Mouse (Mus musculus) adrenal gland, adult 18-20 months (tissue): Measurements from ENCODE around the gene Rasgef1b. TPM values are rescaled to one million over a fixed set of nuclear protein-coding genes. Genes with fewer than 3 reads are reported as not detected.

ENCODE experiments used
- DNase-seq, 2 experiments: peaks; one replicate each; pipeline ENCODE4 v3.0.0; 2021 to 2022; ENCODE audit warnings: low spot score in 2 of 2
- total RNA-seq, 2 experiments: library from RNA; stranded (reverse); gene quantifications; 1 replicate in 1 of 2; 2 replicates in 1 of 2; pipeline ENCODE4 v1.2.3; 2021

Rasgef1b gene
- total RNA-seq, 2 experiments from 2014 or later = 10.4 to 13.3 TPM

DNA sequence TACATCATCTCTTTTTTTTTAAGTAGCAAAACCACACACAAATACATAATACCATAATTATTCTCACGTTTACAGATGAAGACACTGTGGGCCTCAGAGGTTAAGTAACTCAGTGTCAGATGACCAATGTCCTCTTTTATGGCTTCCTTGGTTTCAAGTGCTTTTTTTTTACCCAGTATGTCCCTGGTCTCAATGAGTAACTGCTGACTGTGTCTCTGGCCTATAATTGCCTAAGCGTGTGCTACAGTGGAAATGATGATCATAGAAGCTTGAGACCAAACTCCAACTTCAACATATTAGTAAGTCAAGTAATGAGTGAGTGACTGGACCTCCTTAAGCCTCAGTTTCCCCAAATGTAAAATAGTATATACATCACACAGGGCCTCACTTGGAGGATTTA is 347.2 kb downstream of the Rasgef1b start:
- DNase-seq = no peak

DNA sequence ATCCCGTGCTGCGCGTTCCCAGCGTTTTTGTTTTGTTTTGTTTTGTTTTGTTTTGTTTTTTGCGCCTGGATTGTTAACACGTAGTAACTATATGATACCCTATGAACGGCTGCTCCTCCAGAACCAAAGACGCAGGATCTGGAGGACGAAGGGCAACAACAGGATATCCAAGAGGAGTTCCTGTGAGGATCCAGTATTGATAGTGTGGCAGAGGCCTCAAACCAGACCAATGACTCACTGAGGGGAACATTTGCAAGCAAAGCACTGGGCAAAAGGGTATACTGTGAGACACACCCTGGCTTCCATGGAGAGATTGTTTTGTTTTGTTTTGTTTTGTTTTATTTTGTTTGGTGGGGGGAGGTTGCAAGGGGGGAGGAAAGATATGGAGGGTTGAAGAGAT is 348.0 kb downstream of the Rasgef1b start:
- no peak for DNase-seq

DNA sequence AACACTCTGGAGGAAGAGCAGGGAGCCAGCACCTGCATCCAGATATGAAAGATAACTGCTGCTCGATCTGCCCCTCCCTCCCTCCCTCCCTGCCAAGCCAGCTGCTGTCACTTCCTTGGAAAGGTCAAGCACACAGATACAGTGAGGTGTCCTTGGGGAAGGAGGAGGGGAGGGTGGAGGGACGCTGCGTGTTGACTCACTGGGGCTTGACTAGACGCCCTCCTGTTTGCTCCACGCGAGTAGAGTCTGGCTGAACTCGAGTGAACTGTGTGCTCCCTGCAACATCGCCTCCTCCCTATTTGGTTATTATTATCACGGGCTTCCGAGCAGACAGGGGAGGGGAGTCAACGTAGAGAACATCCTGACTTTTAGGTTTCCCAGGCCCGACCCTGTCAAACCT is 348.7 kb downstream of the Rasgef1b start:
- DNase-seq = peak in 1 of 2 experiments; percentile 55

DNA sequence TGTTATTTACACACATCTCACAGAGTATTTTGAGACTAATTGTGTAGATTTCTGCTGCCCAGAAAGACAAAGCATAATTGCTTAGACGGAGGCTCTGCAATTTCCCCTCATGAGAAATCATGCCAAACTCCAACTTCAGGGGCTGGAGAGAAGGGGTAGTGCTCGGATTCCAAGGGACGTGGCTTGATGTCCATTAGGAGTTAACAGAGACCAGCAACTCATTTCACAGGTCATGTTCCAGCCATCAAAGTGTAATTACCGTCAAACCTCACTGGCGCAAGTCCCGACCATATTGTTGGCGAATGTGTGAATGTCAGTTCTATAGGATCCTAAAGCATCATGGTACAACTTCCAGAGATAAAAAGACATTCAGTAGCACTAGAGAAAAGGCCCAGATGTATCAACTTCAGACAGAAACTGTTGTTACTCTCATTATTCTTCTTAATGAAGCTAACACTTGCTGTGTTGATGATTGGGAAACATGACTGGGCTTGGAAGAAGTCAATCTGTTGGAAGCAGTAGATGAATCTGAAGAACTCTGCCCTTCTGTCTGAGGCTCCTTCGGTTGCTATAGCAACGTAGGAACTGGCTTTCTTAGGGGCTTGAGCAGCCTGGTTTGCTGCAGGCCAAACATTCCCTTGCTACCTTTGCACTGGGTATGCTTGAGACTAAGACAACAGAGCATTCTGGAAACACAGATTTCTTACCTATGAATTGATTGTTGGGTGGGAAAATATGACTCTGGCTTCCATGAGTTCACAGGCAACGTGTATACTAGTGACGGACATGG is 350.2 kb downstream of the Rasgef1b start:
- no peak for DNase-seq

DNA sequence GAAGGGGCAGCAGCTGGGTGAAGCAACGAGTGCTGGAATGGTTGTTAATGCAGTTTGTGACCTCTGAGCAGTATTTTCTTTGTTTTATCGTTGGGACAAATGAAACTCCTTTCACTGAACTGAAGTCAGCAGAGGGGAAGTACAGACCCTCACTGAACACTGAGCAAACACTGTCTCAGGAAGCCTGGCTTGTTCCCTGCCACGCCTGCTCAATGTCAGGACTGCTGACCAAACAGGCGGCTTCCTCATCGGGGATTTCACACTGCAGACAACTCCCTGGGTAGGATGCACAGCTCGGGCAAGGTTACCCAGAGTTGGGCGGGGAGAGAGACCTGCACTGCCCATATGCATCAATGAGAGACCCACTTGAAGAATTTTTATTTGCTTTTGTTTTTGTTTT is 353.1 kb downstream of the Rasgef1b start:
- DNase-seq = no peak

DNA sequence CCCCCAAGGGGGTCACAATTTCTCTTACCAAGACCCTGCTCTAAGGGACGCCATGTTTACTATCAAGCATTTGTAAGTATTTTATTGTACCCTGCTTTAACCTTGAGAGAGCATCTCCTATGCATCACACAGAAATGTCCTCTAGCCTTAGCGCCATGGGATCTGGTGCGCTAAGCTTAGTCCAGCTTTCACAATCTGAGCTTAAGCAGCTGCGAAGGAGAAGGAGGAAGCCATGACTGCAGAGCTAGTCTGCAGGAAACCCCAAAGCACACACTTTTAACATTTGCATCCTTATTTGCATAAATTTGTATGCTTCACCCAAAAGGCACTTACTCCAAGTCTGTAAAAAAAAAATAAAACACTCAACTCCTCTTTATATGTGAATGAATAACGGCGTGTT is 354.4 kb downstream of the Rasgef1b start:
- DNase-seq = no peak

DNA sequence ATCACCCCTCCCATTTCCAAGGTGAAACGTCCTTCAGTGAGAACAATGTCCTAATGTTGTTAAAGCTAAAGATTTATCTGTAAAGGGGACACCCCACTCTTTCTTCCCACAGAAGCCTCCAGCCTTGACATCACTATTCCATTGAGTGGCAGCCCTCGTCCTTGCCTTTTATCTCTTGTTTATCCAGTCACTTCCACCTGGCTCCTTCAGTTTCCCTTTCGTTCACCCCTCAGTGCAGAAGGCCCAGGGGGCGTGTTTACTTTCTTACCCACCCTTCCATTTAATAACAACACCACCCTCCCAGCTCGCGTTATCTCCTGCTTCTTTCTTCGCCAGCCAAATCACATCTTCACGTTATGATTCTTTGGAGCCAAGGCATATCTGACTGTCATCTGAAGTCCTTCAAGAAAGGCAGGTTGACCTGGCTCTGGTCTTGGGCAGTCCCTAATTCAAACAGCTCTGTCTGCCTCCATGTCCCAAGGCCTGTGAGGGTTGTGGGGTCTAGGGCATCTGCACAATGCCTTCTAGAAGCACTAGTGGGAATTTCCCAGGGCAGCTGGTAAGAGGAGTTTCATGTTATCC is 355.2 kb downstream of the Rasgef1b start:
- DNase-seq = no peak

DNA sequence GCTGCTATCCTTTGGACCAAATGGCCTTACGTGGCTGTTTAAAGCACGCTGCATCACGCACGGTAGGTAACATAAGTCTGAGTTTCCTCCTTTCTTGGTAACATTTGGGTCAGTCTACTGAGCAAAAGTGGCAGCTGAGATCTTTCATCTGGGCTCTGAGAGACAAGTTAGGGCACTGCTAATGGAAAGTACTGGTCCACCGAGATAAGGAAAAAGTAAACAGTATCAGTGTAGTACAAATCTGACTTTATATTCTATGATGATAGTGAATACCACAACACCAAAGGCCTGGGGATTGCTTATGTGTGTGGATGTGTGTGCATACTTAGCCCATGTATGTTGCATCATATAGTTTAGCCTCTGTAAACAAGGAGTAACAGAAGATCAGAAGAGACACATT is 358.2 kb downstream of the Rasgef1b start:
- DNase-seq = no peak

DNA sequence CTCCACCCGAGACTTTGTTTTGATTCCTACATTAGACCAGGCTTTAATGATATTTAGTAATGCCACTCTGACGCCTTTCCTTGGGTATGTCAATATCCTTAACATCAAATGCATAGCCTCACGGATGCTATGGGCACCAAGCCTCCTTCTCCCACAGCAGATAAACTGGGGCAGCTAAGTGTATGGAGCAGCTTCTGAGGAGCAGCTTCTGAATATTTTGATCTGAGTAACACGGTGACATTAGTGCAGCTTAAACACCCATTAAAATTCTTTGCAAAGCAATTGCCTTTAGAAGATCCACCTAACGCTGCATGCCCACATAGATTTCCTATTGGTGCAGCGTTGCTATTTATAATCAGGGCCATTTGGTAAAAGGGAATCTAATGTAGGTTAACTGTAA is 359.6 kb downstream of the Rasgef1b start:
- no peak for DNase-seq

- no peak for DNase-seq
Measured at GRCm38 (mm10) chr5:99368615-99369014, 360.2 kb downstream of the Rasgef1b start.

GRCm38 (mm10) chr5:99360531-99360930 is 368.3 kb downstream of the Rasgef1b start:
- DNase-seq = no peak

DNA sequence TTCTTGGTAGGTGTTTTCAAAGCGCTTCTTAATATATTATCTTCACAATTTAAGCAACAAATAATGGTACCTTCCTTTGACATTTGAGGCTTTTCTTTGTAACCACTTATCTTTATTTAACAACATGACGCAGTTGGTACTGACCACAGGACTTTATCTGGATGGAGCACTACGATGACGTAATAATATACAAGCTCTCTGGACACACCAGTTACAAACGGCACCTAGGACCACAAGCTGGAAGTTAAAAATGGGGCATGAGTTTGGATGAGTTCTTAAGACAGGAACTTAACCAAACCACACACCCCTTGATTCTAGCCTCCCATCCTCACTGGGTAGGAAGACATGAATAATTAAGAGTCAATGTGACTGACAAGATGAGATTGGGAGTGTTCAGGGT is 369.6 kb downstream of the Rasgef1b start:
- no peak for DNase-seq

DNA sequence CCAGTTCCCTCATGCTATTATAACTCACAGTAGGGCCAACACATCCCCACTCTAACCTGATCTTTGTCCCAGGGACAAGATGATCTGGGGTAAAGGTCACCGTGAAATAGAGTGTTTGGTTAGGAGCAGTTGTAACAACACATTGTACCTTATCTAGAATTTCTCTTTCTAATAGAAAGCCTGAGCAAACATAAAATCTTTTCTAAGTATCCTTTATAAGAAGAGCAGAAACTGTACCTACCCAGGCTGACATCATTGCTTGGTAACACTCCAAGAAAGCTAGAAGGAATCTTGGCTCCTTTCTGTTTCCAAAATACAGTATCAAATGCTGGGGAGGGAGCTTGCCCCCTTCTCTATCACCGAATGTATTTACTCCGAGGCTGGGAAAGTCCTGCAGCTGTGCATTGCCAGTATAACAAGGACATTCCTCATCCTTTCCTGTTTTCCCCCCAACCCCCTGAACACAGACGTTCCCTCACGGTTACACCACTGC is 374.2 kb downstream of the Rasgef1b start:
- no peak for DNase-seq

DNA sequence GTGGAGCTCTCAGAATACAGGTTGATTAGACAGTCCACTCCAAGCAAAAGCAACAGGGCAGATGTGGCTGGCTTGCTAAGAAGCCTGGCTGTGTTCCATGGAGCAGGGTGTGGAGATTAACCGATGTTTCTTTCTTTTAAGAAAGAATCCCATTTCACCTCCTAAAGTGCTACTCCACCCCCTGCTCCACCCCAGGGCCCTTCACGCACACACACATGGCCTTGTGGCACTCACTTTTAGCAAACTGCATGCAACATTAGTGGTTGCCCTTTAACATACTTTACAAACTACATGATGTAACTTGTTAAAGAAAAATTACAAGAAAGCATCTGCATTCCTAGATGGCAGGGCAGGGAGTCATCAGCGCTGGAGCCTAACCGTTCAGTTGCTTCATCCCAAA is 378.8 kb downstream of the Rasgef1b start:
- DNase-seq = no peak

DNA sequence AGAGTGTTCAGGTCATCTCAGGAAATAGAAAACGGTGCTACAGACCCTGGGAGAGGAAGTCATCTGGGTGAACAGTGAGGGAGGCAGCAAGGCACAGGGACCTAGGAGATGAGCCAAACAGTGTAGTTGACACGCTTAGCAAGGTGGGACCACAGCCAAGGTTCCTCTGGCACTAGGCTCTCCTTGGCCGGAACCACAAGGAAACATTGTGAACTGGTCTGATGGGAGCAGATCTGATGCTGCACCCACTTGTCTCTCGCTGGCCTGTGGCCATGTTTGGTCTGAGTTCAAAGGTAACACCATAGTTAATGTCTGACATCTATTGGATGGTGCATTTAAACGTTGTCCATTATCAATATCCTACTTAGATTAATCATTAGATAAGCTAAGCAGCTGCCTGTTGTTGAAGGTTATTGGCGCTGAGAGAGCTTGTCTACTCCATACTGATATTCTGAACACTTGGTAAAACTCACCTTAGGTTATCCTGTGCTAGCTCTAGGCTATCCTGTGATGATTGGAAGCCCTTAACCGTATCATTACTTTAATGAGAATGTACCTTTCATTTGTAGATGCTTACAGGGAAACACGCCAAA is 380.5 kb downstream of the Rasgef1b start:
- peak in 1 of 2 experiments; percentile 49 for DNase-seq

DNA sequence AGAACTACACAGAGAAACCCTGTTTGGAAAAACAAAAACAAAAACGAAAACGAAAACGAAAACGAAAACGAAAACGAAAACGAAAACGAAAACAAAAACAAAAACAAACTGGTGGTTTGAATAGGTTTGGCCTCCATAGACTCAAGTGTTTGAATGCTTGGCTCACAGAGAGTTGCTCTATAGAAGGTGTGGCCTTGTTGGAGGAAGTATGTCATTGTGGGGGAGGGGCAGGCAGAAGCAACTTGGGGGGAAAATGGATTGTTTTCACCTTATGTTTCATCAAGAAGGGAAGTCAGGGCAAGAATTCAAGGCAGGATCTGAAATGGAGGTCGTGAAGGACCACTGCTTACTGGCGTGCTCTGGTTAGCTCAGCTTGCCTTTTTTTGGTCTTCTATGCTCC is 386.3 kb downstream of the Rasgef1b start:
- DNase-seq = no peak

- DNase-seq = no peak
Measured at GRCm38 (mm10) chr5:99340311-99340989, 388.4 kb downstream of the Rasgef1b start.

DNA sequence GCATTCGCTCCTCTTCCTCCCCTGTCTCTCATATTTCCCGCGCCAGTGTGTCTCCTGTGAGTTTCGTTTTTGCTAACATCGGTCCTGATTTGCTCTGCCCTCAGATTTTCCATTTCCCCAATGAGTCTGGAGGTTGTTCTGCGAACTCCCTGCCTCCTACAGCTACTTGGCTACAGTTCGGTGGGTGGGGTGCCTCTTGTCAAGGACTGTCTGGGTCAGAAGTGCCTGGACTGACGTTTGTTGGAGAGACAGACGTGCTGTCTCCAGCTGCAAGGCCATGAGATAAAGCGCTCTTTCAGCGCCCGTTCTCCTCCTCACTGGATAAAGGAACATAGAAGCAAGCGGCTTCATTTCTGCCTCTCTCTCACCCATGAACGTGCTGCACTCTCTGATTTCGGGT is 389.1 kb downstream of the Rasgef1b start:
- DNase-seq = peak; percentile 55 to 56

- no peak for DNase-seq
Measured at GRCm38 (mm10) chr5:99338826-99339225, 390.0 kb downstream of the Rasgef1b start.

DNA sequence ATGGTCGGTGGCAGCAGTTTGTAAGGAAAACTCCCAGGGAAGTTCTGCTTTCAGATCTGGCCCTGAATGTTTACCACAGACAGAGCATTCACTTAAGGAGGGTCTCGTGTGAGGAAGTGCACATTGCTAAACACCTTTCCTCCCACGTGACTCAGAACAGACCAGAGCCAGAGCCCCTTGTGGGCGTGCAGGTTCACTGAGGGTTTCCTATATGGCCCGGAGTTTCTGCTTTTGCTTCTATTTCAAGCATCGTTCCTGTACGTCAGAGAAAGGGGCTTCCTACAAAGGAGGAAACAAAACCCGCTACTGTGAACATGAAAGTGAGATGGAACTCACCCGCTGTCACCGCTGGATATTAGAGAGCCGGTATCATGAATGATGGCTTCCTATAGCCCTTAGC is 392.4 kb downstream of the Rasgef1b start:
- DNase-seq = no peak

DNA sequence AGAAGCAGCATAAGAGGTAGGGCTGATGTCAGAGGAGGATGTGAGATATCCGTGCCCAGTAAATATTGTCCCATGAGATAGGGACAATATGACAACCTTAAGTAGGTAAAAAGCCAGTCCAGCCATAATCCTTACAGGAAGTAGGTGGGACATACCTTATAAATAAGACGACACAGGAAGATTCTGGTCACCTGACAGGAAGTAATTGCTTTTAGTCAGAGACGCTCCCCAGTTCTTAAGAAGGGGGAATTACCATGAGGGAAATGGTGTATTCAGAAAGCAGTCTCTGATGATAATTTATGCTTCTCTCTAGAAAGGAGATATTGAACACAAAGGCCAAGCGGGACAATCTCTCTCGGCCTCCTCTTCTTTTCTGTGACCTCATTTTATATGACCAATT is 394.8 kb downstream of the Rasgef1b start:
- no peak for DNase-seq

DNA sequence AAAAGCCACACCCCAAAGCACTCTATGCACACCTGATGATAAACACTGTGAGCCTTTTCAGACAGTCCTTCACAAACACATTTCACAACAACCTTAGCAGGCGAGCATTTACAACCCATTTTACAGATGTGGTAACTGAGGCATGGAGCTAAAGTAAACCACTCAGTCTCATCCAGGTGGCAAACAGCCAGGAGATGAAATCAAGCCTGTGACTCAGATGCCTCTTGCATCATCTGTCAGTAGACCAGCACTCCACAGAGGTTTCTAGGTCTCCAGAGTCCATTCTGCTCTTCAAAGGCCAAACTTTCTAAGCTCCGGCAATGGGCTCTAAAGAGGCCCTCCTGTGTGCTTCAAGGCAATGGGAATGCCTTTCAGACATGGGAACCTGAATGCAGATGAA is 396.8 kb downstream of the Rasgef1b start:
- DNase-seq = peak; percentile 37 to 56
